Mouse (Mus musculus): ENCODE results near the gene Cux2. TPM values are rescaled to one million over a fixed set of nuclear protein-coding genes. Genes with fewer than 3 reads are reported as not detected.
A peak's percentile ranks its signal among the peaks of the same experiment; 100 is the strongest.

The Cux2 gene
- polyA plus RNA-seq, 1 experiment from 2014 or later: 16.9 TPM

DNA sequence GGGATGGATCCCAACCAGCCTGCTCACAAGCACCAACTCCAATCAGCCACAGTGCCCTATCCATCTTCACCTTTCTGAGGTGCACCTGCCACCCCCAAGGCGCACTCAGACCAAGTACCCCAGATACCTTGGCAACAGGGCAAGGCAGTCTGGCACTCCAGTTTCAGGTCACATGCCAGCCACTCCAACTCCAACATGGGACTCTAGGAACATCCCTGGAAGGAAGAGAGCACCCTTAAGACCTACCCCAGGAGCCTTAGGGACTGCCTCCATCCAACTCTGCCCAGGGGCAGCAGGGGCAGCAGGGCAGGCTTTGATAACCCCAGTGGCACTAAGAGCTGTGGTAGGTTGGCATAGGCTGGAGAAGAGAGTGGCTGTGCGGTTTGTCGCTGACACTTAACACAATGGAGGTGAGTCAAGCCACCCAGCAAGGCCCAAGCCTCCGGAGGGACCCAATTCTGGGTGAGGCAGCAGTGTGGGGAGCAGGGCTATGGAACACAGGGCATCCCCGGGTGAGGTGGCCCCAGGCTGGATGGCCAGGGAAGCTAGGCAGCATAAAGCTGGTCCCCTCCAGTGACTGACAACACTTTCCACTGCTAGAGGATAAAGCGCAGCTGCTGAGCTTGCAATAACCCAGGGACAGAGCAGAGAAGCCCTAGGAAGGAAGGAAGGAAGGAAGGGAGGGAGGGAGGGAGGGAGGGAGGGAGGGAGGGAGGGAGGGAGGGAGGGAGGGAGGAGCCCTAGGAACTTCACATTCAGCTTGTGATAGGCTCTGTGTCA is 217.3 kb downstream of the Cux2 start:
- peaks cover 61% of the 10 kb centered on the region for H3K27me3 ChIP-seq
- no peak overlapping the region for H3K4me3 ChIP-seq
- 85% methylated on average over 6 of the region's 6 CpGs for WGBS
- H3K27ac ChIP-seq: no peak overlapping the region
- no peak overlapping the region for H3K4me2 ChIP-seq
- ATAC-seq: no peak
- H3K9me3 ChIP-seq (replicated peaks): no peaks in the 10 kb centered on the region
- H3K36me3 ChIP-seq (ENCODE audit: poor library complexity, severe bottlenecking): no peaks in the 10 kb centered on the region
- no peak overlapping the region for H3K9ac ChIP-seq
- peaks cover 42% of the 10 kb centered on the region for H3K4me1 ChIP-seq

DNA sequence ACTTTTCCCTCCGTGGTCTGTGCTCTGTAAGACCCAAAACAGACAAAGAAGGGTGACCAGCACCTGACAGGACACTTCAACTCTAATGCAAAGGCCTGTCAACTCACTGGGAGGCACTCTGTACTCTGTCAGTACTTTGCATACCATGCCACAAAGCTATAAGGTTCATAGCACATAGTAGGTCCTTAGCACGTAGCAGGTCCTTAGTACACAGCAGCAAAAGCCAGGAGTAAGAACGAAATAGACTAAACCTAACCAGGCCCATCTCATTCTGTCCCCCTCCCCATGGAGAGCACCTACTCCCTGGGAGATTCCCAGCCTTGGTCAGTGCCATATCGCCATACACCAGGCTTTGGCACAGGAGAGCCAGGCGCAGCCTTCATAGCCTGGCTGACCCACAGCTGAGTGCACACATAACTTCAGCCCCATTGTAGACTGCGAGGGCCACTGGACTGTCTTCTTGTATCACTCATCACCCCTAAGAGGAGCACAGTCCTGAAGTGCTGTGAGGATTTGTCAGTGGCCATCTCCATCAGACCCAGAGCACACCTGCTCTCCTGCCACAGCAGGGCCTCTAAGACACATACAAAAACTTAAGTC is 218.8 kb downstream of the Cux2 start:
- 87% methylated on average over 6 of the region's 6 CpGs for WGBS
- peaks cover 51% of the 10 kb centered on the region for H3K27me3 ChIP-seq
- H3K4me1 ChIP-seq: peaks cover 33% of the 10 kb centered on the region
- no peaks in the 10 kb centered on the region for H3K9me3 ChIP-seq (replicated peaks)
- ATAC-seq: no peak
- no peak overlapping the region for H3K4me3 ChIP-seq
- H3K4me2 ChIP-seq: no peak overlapping the region
- H3K27ac ChIP-seq: no peak overlapping the region
- no peak overlapping the region for H3K9ac ChIP-seq
- H3K36me3 ChIP-seq (ENCODE audit: poor library complexity, severe bottlenecking): no peaks in the 10 kb centered on the region

DNA sequence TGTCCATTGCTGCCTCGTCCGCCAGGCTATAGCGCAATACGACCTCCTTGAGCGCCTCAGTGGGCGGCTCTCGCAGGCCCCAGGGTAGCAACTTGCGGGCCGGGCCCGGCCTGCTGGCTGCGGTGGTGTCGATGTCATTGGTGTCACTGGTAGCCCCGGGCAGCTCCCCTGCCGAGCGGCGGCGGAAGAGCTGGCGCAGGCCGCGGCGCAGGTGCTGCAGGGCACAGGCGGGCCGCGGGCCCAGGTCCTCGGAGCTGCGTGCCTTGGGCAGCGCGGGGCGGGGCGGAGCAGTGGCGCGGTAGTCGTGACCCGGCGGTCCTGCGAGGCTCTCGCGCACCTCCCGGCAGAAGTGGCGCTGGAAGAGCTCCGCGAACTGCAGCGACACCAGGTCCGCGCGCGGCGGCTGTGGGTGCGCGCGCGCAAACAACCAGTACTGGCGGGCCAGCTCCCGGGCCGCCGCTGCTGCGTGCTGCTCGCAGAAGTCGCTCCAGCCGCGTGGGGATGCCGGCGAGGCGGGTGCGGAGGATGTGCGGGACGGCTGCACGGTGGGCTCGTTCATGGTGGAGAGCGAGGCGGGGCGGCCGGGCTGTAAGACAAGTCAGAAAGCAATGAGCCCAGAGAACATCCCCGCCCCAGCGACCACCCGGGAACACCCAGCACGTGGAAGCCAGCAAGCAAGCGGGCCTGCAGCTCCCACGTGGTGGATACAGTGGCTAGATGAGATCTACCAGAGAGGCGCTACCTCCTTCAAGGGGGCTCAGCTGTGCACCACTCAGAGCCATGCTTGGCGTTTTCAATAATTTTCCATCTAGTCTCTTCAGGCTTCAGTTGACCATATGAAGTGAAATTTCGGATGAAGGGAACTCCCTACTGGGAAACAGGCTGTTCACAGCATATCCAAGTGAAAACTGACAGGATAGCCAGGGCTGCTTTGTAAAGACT is 221.1 kb downstream of the Cux2 start:
- no peaks in the 10 kb centered on the region; the same call in 1 of the 2 replicates for H3K36me3 ChIP-seq (ENCODE audit: poor library complexity, severe bottlenecking)
- ATAC-seq: peak; percentile 63
- no peak overlapping the region for H3K27ac ChIP-seq
- no peaks in the 10 kb centered on the region for H3K9me3 ChIP-seq (replicated peaks)
- H3K4me2 ChIP-seq: peak overlapping the region; percentile 89
- 1% methylated on average over 74 of the region's 82 CpGs for WGBS
- peaks cover 17% of the 10 kb centered on the region for H3K4me1 ChIP-seq
- peak overlapping the region; percentile 62 for H3K9ac ChIP-seq
- H3K4me3 ChIP-seq: peak overlapping the region; percentile 46
- peaks cover 31% of the 10 kb centered on the region for H3K27me3 ChIP-seq

DNA sequence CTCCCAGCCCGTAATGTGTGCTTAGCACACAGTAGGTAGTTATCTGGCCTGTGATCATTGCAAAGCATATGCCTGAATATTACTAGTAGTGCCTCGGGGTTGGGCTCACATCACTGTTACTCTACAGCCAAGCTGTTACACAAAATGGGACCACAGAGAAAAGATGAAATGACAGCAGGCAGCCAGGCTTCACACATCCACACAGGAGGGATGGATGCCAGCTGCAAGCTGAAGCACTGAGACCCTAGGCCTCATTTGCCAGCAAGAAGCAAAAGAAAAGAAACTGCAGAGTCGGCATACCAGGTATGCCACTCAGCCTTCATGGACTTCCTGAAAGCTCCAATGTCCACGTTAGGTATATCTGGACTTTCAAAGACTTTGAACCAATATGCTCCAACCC is 222.0 kb downstream of the Cux2 start:
- Histone ChIP-seq H3K4me2 (peak overlapping the region; percentile 89), H3K27ac (0 out of 2 replicates have a peak overlapping the region, but pooled peaks have one; percentile 36), H3K4me3 (peak overlapping the region; percentile 46; the same call in 1 of the 2 replicates), H3K27me3 (peaks cover 31% of the 10 kb centered on the region), H3K9me3 (replicated peaks) (no peaks in the 10 kb centered on the region), H3K36me3 (ENCODE audit: poor library complexity, severe bottlenecking) (no peaks in the 10 kb centered on the region; the same call in 1 of the 2 replicates), H3K9ac (no peak overlapping the region), H3K4me1 (peaks cover 17% of the 10 kb centered on the region)
- 76% methylated on average over 4 of the region's 4 CpGs for WGBS
- ATAC-seq: no peak

DNA sequence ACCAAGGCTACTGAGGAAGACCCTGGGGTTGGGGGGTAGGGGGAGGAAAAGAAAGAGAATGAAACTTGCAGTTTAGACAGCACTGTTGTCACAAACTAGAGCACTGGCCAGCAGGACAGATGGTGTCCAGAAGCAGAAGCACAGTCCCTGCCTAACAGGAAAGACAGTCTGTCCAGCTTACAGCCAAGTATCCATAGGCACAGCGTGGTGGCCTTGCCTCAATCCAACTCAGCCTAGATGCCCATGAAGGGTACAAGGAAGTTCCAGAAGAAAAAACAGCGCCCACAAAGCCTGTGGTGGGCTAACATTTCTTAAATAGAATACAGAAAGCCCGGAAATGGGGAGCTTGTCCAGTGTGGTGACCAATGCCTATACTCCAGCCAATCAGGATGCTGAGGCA is 224.3 kb downstream of the Cux2 start:
- Histone ChIP-seq H3K4me3 (no peak overlapping the region), H3K4me1 (peaks cover 17% of the 10 kb centered on the region), H3K9me3 (replicated peaks) (no peaks in the 10 kb centered on the region), H3K4me2 (no peak overlapping the region), H3K27ac (no peak overlapping the region), H3K9ac (no peak overlapping the region), H3K27me3 (peaks cover 28% of the 10 kb centered on the region), H3K36me3 (ENCODE audit: poor library complexity, severe bottlenecking) (peaks cover 6% of the 10 kb centered on the region; the same call in 1 of the 2 replicates)
- ATAC-seq: no peak
- WGBS: 94% methylated on average over 3 of the region's 3 CpGs

DNA sequence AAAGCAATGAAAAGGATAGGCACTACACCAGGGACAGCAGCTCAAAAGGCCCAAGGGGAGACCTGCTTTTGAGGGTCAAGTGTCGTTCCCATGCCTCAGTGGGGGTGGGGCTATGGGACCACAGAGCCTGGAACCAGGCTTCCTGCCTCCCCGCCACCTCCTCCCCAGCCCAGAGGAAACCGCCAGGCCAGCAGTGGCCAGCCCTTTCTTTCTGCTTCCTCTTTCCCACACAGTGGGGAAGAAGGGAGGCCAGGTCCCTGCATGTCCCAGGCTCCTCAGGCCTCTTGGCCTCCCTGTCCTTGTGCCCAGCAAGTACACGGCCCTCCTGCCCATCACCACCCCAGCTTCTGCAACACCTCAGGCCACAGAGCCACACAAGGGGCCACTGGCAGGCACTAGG is 225.8 kb downstream of the Cux2 start:
- H3K9me3 ChIP-seq (replicated peaks): no peaks in the 10 kb centered on the region
- no peak for ATAC-seq
- peaks cover 15% of the 10 kb centered on the region; the same call in 1 of the 2 replicates for H3K27me3 ChIP-seq
- WGBS: 74% methylated on average over 4 of the region's 4 CpGs
- H3K9ac ChIP-seq: no peak overlapping the region; the same call in 1 of the 2 replicates
- 0 out of 2 replicates have a peak overlapping the region, but pooled peaks have one; percentile 36 for H3K27ac ChIP-seq
- no peak overlapping the region for H3K4me2 ChIP-seq
- peaks cover 21% of the 10 kb centered on the region for H3K36me3 ChIP-seq (ENCODE audit: poor library complexity, severe bottlenecking)
- H3K4me1 ChIP-seq: peaks cover 14% of the 10 kb centered on the region
- H3K4me3 ChIP-seq: no peak overlapping the region

DNA sequence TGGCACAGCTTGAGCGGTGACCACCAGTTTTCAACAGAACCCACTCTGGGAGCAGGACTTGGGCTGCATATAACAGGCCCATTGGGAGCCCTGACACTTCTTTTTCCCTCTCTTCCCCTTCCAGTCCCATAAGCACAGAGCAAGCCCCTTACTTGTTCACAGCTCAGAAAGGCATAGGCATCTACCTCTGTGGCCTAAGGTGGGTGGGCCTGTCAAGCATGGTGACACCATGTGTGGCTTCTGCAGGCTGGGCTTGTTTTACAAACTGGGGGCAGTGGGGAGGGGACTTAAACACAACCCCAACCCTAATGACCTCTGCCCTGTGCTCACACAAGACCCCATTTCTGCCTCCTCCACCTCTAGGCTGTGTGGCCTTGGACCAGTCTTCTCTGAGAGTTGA is 226.2 kb downstream of the Cux2 start:
- no peaks in the 10 kb centered on the region for H3K9me3 ChIP-seq (replicated peaks)
- H3K9ac ChIP-seq: no peak overlapping the region
- H3K4me3 ChIP-seq: no peak overlapping the region
- H3K4me2 ChIP-seq: no peak overlapping the region
- H3K36me3 ChIP-seq (ENCODE audit: poor library complexity, severe bottlenecking): peaks cover 25% of the 10 kb centered on the region
- H3K27me3 ChIP-seq: peaks cover 12% of the 10 kb centered on the region; the same call in 1 of the 2 replicates
- no peak for ATAC-seq
- H3K27ac ChIP-seq: no peak overlapping the region
- 84% methylated on average over 1 of the region's 1 CpGs for WGBS
- H3K4me1 ChIP-seq: peaks cover 9% of the 10 kb centered on the region

DNA sequence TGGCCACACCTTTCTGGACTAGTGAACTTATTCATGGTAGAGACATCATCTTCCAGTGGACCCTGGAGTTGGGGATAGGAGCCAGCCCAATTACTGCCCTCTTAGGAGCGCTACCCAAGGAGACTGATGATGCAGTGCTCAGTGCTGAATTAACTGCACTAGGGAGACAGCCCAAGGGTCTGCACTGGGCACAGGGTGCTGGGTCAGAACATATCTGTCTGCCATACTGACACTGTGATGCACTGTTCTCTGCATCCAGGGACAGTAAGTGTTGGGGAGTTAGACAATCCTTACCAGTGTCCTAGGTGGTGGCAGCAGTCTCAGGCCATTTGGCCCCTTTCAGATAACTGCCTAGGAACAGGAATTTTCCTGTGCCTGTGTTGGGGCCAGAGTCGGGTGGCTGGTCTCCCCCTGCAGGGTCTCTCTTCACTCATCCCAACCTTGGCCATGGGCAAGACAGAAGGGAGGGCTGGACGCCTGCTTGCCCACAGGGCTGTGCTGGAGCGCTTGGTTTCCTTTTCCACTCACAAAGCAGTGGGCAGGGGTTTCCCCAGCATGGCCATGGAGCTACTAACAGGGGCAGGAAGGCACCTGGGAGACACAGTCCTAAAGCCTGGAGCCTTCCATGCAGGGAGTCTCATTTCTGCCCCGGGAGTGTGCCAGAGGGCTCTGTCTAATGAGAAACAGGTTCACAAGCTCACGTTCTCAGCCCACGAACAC is 227.0 kb downstream of the Cux2 start:
- ATAC-seq: no peak
- H3K4me1 ChIP-seq: 0 out of 2 replicates have a peak, but pooled peaks cover 3% of the 10 kb centered on the region
- H3K36me3 ChIP-seq (ENCODE audit: poor library complexity, severe bottlenecking): peaks cover 32% of the 10 kb centered on the region
- H3K4me2 ChIP-seq: no peak overlapping the region
- no peak overlapping the region for H3K4me3 ChIP-seq
- no peak overlapping the region for H3K9ac ChIP-seq
- H3K27ac ChIP-seq: no peak overlapping the region
- H3K27me3 ChIP-seq: peaks cover 5% of the 10 kb centered on the region; the same call in 1 of the 2 replicates
- 94% methylated on average over 7 of the region's 7 CpGs for WGBS
- no peaks in the 10 kb centered on the region for H3K9me3 ChIP-seq (replicated peaks)

DNA sequence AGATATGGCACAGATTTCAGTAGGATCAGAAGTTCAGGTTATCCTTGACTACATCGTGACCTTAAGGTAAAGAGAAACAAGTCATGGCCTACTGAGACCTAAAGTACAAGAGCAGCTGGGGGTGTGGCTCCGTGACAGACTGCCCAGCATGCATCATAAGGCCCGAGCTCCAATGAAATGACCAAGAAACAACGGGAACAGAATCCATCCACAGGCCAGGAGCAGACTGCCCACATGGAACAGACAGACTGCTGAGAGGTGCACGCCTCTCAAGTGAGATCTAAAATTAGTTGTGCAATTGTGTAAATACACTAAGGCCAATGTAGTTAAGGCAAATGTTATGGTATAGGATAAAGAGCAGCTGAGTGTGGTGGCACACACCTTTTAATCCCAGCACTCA is 228.3 kb downstream of the Cux2 start:
- Histone ChIP-seq H3K9me3 (replicated peaks) (no peaks in the 10 kb centered on the region), H3K36me3 (ENCODE audit: poor library complexity, severe bottlenecking) (peaks cover 46% of the 10 kb centered on the region), H3K9ac (no peak overlapping the region), H3K4me3 (no peak overlapping the region), H3K4me2 (no peak overlapping the region), H3K27ac (no peak overlapping the region), H3K27me3 (no peaks in the 10 kb centered on the region), H3K4me1 (no peaks in the 10 kb centered on the region)
- WGBS: 79% methylated on average over 5 of the region's 5 CpGs
- ATAC-seq: no peak

DNA sequence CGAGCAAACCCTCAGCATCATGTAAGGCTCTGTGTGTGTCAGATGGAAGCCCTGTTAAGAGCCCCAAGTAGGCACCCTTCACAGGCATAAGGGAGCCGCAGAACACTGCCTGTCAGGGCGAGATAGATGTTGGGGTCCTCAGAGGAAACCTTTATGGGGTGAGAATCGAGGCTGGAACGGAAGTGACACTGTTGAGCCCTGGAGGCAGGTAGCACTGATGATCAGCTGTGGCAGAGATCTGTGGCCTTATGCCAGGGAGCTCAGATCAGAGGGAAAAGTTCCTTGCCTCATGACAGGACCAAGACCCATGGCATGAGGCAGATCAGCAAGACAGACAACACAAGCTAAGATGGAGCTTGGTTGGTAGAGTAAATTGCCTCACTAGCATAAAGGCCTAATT is 228.8 kb downstream of the Cux2 start:
- no peak overlapping the region for H3K4me2 ChIP-seq
- H3K27ac ChIP-seq: no peak overlapping the region
- H3K9me3 ChIP-seq (replicated peaks): no peaks in the 10 kb centered on the region
- 93% methylated on average over 5 of the region's 5 CpGs for WGBS
- H3K4me1 ChIP-seq: no peaks in the 10 kb centered on the region
- no peak overlapping the region for H3K4me3 ChIP-seq
- H3K36me3 ChIP-seq (ENCODE audit: poor library complexity, severe bottlenecking): peaks cover 51% of the 10 kb centered on the region
- H3K9ac ChIP-seq: no peak overlapping the region
- no peaks in the 10 kb centered on the region for H3K27me3 ChIP-seq
- no peak for ATAC-seq

DNA sequence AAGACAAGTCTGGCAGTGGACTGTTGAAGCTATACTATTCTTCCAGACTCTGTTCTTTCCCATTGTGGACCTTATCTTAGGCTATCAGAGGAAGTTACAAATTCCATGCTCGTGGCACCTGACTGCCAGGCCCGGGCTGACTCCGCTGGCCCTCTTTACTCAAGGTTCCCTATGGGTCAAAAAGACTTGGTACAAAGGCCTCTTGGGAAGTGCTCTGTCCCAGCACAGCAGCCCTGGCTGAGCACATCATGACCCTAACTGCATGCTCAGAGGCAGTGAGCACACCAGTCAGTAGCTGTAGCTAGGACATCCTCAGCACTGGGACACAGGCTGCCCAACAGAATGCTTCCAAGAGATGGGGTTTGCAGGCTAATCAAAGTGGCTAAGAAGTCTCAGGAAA is 229.2 kb downstream of the Cux2 start:
- no peak overlapping the region for H3K4me2 ChIP-seq
- H3K4me1 ChIP-seq: no peaks in the 10 kb centered on the region
- H3K4me3 ChIP-seq: no peak overlapping the region
- peaks cover 55% of the 10 kb centered on the region for H3K36me3 ChIP-seq (ENCODE audit: poor library complexity, severe bottlenecking)
- 92% methylated on average over 3 of the region's 3 CpGs for WGBS
- H3K27ac ChIP-seq: no peak overlapping the region
- no peak for ATAC-seq
- H3K27me3 ChIP-seq: no peaks in the 10 kb centered on the region
- no peaks in the 10 kb centered on the region for H3K9me3 ChIP-seq (replicated peaks)
- no peak overlapping the region for H3K9ac ChIP-seq

Data from forebrain, embryonic 13.5 days (tissue).